Mouse (Mus musculus): ENCODE results near the gene Tcte3.
"Not testable (repeated sequence)": the region's sequence is repeated elsewhere in the genome, so short reads cannot be mapped to it uniquely, and the experiment has no call there.

Tcte3 gene

DNA sequence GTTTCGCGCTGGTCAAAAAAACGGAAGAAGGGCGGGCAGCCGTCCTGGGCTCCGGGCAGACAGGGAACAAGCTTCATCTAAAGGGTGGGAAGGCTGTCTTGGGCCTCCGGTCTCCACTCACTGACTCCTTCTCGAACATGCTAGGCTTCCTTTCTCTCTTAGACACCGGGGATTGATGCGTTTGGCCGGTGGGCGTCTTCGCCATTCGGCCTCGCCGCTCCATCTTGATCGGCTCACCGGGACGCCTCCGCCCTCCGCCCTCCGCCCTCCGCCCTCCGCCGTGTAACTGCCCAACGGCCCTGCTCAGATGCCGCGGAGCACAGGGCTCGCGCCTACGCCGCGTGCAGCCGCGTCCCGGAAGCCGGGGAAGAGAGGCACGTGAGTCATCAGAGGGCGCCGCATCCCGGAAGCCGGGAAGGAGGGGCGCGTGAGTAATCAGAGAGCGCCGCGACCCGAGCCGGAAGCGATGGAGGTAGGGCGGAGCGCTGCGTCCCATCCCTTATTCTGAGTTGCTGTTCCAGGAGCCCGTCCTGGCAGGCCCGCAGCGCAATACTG lies at the start of gene Tcte3, which contains the start of the genes Ermard and Gm3448:
Gene Tcte3, minus strand, starts transcription at position 314 of the 555 bp plus-strand sequence.
Gene Ermard, plus strand, starts transcription at position 34 of the 555 bp plus-strand sequence.
Gene Gm3448, minus strand, starts transcription at position 363 of the 555 bp plus-strand sequence.
- not testable (repeated sequence) for DNase-seq (ENCODE audit: low read depth, low spot score)

DNA sequence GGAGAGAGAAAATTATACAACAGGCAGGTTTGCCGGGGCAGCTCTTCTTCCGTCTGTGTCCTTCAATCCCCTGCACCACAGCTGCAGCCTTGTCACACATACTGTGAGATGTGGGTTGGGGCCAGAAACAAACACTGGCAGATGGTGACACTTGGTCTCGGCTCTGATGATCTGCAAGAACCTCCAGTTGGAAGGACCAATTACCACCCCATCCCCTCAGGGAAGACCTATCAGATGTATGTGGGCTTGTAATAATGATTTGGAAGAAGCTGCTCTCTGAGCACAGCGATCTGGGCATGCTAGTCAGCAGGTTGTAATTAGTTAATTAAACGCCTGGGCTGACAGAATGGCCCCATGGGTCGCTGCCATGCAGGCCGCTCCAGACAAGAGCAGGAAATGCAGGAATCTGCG lies 47.3 kb upstream of the Tcte3 start:
- no peak for DNase-seq (ENCODE audit: low read depth, low spot score)

DNA sequence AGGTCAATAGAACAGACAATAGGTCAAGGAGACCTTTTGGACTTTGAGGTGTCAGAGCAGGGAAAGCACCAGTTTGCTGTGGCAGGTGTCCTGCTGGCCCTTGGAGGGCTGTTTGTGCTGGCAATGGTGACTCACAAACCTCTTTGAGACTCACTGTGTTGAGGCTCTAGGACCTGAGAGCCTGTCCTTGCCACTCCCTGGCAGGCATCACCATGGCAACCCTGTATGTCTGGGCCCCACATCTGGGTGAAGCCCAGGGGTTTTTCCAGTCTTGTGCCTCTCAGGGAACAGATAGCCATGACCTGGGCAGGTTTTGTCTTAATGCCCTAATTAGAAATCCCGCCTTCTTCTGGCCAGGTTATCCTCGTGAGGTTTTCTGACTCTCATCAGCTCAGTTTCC lies 46.9 kb upstream of the Tcte3 start:
- DNase-seq (ENCODE audit: low read depth, low spot score): no peak

DNA sequence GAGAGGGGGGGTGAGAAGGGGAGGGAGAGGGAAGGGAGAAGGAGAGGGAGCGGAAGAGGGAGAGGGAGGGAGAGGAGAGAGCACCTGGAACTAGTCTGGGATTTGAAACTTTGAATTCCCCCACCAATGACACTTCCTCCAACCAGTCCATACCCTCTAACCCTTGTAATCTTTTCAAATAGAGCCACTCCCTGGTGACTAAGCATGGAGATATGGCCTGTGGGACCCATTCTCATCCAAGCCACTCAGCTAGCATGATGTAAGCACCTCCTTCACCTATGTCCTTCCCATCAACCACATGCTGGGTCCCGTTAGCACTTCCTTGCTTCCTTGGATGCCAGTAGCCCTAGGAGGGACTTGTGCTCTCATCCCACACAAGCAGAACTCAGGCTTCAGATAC lies 43.7 kb upstream of the Tcte3 start:
- no peak for DNase-seq (ENCODE audit: low read depth, low spot score)

DNA sequence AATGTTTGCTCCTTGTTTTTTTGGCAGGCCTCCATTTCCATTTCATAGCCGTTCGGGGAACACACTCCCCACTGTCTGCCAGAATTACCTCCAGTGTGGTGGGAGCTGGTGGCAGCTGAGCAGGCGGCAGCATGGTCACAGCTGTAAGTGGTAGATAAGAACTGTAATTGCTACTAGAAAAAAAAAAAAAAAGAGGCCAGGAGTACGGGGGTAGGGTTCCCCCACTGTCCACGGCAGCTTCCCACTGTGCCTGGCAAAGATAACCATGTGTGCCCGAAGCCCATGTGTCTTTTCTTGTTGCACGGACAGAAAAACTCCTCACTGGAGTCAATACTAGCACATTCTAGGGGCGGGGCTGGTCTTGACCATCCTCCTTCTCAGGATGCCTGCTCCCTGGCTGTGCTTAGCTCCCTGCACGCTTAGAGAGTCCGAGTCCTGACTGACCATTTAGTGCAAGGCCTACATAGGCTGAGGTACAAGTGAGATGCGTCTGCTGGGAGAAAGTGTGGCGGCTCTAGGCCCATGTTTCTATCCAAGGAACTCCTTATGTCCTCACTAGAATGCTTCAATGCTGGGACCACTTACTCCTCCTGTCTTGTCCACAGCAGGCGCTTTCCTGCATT lies 43.0 kb upstream of the Tcte3 start:
- DNase-seq (ENCODE audit: low read depth, low spot score): no peak

DNA sequence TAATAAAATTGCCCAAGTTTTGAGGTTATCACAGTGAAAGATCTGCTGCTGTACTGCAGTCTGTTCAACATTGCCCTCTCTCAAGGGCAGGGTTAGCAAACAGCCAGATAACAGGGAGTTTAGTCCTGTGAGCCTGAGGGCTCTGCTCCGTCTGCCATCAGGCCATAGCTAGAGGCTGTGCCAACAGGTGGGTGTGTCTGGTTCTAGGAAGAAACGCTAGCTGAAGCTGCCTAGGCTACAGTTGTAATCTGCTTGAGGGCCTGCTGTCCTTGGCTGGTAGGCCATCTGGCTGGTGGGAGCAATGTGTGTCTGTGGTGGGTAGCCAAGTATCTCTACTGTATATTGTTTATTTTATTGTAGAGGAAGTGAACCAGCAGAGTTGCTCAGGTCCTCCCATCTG lies 36.2 kb upstream of the Tcte3 start:
- no peak for DNase-seq (ENCODE audit: low read depth, low spot score)

DNA sequence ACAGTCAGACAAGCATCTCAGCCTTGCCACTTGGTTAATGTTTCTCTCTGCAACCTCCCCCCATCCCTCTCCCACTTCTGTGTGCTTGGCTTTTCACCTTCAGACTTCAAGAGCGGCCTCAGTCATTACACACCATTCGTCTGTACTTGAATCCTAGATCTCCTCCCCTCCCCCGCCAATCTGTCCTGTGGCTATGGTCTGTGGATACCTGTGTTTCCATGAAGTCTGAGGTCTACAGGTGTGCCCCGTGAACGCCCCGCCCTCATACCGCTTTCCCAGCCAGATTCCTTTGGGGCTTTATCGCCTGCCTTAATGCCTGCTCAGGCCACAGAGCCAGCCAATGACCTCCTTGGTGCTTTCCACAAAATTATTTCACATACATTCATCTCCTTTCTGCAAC lies 33.7 kb upstream of the Tcte3 start:
- no peak for DNase-seq (ENCODE audit: low read depth, low spot score)

DNA sequence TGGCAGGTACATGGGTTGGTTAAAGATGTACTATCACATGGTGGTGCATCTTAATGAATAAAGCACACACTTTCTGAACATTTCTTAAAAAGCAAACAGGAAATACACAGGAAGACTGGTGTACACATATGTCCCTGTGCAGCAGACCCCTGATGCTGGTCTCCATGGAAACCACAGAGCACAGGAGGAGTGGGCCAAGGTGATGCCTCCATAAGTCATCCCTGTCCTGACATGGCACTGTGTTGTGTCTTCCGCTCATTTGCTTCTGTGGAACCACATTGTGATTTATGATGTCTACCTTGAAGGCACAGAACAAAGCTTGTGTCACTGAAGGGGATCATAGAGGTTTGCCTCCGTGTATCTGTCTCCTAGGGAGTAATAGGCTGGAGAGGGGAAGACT lies 30.9 kb upstream of the Tcte3 start:
- no peak for DNase-seq (ENCODE audit: low read depth, low spot score)

DNA sequence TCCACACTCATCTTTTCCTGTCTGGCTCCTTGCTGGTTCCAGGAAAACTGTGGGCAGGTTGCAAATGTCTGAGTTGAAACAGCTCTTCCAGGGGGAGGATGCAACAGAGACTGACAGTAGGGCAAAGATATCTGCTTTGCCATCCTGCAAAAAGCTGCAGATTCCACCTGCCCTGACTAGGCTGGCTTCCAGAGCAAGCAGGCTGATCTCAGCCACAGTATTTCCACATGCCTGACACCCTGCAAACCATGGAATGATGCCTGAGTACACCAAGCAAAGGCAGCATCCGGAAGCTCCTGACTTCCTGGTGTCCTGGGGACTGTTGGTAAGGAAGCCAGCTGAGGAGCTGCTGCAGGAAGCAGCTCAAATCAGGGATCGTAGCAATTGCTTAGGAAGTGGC lies 27.8 kb upstream of the Tcte3 start:
- DNase-seq (ENCODE audit: low read depth, low spot score): no peak

DNA sequence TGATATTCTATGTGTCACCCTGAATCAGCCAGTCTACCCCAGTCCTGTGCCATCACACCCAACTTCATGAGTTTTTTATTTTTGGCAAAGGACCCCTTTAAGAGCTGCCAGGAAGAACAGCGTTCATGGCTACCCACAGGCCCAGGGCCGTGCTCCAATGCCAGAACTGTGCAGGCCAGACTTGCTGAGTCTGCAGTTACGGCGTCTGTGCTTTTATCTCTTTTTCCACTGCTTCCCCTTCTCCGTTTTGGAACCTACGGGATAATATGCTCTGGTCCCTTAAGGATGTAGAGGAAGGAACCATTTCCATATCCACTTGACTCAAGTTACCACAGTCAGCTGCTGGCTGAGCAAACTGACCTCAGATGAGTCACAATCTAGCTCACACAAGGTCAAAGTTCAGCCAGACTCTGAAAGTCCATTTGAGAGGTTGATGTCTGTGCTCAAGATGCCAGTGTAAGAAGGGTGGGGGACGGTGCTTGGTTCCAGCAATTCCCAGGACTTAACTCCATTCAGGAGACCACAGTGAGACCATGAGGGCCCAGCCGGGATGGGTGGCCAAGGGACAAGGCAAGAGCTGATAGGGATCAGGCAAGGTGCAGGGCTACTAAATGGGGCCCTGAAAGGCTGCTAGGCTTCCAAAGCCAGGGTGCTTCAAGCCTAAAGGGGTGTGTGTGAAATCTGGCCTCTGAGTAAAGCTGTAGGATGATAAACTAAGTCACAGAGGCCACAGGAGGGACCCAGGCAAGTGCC lies 26.9 kb upstream of the Tcte3 start:
- no peak for DNase-seq (ENCODE audit: low read depth, low spot score)

DNA sequence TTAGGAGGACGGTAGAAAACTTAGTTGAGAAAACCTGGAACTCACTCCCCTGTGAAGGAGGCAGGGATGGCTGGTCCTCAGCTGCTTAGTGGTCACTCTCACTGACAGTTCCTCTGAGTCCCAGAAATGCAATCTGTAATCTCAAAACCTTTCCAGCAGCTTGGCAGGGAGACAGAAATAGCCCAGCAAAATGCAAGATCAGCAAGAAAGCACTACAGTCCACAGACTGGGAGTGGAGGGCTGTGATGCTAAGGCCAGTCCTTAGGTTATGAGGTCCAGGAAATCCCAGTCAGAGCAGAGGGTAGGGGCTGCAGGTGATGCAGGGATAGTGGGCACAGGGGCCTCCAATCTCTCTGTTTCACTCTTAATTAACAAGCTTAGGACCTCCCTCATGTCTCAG lies 25.6 kb upstream of the Tcte3 start:
- no peak for DNase-seq (ENCODE audit: low read depth, low spot score)

DNA sequence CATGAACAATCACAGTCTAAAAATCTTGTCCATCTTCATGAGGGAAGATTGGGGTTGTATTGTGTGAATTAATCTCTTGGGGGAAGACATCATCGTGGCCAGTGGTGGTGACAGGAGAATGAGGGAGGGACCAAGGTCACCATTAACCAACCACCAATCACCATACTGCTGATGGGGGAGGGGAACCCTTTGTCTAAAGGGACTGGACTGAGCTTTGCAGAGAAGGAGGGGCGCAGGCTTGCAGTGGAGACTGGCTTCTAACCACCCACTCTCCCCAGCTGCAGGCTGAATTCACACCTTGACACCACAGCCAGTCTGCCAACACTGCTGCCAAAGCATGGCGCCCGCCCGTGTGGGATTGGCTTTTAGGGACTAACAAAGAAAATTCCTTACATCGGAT lies 24.8 kb upstream of the Tcte3 start:
- no peak for DNase-seq (ENCODE audit: low read depth, low spot score)

DNA sequence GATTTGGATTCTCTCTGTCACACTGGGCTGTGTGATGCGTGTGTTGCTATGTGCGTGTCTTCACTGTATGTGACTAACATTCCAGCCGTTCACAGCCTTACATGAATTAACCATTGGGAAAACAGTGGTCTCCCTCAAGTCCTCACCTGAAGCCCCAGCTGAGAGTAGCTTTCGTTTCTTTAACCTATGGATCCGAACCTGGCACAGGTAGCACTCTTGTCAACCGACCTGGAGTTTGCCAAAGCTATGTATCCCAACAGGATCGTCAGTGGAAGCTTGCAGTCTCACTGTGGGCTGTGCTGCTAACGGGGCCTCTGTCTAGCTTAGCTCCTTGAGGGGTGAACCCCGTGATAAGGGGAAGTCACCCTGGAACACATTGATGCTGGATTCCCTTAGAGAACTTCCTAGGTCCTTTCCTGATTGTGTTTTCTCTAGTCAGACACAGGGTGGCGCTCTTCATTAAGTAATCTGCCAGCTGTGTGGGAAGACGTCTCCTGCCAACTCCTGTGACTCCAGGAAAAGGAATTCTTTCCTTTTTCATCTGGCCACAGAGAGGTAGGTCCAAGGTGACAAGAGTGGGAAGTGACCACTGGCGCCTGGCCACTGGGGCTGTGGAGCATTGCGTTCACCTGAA lies 24.2 kb upstream of the Tcte3 start:
- peak; percentile 60 for DNase-seq (ENCODE audit: low read depth, low spot score)

DNA sequence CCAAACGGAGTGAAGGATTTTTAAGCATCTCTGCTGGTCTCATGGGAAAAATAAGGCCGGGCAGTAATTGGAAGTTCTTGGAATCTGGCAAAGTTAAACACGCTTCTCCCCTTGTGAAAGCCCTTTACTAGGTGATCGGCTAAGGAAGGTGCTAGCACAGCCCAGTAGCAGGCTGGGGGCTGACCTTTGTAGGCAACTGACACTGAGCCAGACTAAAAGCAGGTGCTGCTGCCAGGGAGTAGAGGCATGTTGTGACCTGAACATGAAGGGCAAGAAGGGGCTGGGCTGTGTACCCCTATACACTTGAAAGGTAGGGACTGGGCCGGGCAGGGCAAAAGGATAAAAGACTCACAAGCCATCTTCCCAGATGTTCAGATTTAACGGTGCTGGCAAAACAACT lies 19.1 kb upstream of the Tcte3 start:
- DNase-seq (ENCODE audit: low read depth, low spot score): no peak

DNA sequence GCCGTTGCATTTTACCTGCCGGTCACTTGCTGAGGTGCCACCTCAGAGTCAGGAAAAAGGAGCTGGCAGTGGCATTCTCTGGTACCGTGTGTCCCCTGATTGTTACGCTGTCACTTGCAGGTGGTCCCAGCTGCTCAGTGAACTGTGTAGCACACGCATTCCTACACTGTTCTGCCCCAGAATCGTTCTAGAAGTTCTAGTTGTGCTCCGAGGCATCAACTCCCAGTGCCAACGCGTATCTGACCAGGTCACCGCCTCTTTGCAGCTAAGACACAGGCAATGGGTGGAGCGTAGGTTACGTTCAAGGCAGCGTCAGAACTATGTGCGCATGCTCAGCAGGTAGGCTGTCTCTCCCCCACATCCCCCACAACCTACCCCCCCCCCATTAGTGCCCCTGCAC lies 18.4 kb upstream of the Tcte3 start:
- no peak for DNase-seq (ENCODE audit: low read depth, low spot score)

DNA sequence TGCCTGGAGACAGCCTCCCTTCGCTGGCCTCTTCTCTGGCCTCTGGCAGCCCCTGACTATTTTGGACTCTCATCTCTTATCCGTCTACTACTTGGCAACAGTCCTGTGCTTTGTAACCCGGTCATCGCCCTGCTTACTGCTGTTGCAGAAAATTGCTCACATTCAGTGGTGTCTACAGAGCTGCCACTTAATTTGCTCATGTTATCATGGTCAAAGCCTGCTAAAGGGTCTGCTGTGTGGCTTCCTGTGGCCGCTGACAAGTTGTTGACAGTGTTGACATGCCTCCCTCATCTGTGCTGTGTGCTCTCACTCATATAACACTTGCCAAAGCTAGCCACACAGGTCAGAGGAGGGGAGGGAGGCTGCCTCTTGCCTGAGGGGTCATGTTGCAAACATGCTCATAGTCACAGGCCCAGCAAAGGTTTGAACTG lies 16.9 kb upstream of the Tcte3 start:
- DNase-seq (ENCODE audit: low read depth, low spot score): no peak

DNA sequence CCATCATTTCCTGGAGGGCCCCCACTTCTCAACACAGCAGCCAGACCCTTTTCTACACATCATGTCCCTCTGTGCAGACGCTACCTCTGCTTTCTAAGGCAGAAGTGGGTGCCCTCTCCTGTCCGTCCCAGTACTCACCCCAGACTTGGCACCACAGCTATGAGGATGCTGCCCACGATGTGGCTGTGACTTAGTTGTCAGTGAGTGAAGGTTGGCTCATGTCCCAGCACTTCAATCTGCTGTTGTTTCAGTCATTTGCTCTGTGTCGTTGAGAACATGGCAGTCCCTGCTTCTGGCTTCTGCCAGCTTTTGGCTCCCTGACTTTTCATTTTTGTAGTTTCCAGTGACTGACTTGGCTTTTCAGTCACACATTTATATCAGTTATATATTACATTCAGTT lies 14.6 kb upstream of the Tcte3 start:
- DNase-seq (ENCODE audit: low read depth, low spot score): no peak

DNA sequence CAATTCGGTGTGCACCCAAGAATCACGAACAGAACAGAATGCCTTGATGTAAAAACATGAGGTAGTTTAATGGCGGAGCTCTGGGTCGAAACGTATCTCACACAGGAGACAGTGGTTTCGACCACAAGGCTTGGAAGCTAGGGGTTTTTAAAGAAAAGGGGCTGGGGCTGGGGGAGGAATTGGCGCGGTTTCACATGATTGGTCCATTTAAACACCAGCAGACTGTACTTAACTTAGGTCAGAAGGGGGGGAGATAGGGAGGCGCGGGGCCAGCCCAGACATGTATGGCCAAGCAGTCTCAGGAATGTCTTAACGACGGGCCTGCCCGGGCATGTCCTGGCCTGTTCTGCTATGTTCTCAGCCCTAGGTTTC lies 12.5 kb upstream of the Tcte3 start:
- DNase-seq (ENCODE audit: low read depth, low spot score): not testable (repeated sequence)

DNA sequence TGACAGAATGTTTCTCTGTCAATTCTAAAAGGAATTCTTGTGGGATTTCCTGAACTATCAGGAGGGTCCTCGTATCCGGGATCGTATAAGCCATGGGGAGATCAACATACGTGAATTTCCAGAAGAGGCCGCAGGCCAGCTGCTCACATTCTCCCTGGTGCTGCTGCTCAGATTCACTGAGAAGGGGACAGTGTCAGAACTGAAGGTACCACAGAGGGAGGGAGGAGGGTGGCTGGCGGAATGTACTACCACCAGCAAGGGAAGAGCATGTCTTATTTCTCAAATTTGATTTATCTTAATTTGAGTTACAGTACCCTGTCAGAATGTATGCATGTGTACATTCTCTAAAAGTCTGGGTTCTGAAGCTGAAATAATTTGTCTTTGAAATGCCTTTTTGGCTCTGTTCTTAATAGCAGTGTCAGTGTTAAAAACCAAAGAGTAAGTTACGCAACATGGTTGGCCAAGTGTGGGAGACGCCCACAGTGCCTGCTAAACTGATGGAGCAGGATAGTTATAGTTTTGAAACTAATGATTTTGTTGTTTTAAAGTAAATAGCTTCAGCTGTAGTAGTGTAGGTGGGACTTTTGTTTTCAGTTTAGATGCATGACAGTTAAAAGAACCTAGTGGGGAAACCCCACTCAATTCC lies 12.0 kb upstream of the Tcte3 start:
- not testable (repeated sequence) for DNase-seq (ENCODE audit: low read depth, low spot score)

DNA sequence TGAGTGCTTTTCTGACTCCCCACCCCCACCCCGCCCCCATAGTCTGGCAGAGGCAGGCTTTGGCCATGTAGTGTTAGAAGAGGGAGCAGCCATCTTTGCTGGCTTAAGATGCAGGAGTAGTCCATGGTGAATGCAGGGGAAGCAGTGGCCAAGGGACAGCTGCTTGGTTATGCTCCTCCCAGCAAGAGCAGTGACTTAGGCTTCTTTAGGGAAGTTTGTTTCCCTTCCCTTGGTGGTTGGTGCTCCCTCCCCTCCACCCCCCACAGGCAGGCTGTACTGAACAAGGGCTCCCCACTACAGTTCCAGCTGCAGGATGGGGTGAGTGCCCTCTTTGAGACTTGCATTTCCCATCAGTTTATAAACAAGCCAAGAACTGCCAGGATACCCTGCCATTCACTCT lies 11.5 kb upstream of the Tcte3 start:
- DNase-seq (ENCODE audit: low read depth, low spot score): not testable (repeated sequence)

DNA sequence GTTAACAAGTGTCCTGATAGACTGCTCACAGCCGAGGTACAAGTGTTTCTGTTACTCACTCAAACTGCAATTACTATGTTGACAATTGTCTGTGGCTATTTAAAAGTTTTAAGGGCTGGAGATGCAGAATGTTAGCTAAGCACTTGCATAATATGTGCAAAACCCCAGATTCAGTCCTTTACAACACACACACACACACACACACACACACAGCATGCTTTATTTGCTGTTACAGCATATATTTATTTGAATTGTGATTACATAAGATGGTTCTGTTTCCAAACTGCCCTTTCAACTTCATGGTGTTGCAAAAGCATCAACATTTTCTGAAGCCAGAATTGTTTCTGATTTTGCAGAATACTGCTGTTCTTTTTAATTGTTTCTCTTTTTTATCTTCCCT lies 9.1 kb upstream of the Tcte3 start:
- not testable (repeated sequence) for DNase-seq (ENCODE audit: low read depth, low spot score)

DNA sequence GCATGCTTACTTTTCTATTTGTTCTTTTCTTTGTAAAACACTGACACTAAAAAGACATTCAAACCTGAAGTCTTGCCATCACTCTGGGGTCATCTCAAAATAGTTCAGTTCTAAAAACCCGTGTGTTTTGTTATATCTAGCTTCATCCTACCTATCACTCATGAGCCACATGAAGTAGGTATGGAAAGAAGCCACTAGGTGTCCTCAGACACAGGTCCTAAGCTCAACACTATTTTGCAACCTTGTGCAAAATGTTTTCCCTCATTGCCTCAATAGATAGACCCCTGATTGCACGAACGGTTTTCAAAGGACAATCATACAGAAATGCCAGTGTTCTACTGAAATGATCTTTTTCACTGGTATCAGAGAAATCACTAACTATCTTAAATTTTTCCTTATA lies 833 bp downstream of the Tcte3 start:
- not testable (repeated sequence) for DNase-seq (ENCODE audit: low read depth, low spot score)

Data from brain, embryonic 18.5 days (tissue).